Mouse (Mus musculus) hindbrain, embryonic 16.5 days (tissue): ENCODE measurements around the gene Ccdc162. TPM values are rescaled to one million over a fixed set of nuclear protein-coding genes. Genes with fewer than 3 reads are reported as not detected.
"Not testable (repeated sequence)": the region's sequence is repeated elsewhere in the genome, so short reads cannot be mapped to it uniquely, and the experiment has no call there.

Source experiments
- ATAC-seq: fragments of 200-750 bp; cut with Nextera tagmentation; 2 replicates; pipeline ENCODE4 v1.8.0; 2017; ENCODE audit warnings: moderate TSS enrichment, moderate library complexity
- H3K27ac ChIP-seq: fragments of 300-500 bp; sonication (generic); 2 replicates; pipeline ENCODE4 v1.5.1; 2014; ENCODE audit warnings: low read depth, mild to moderate bottlenecking, control low read depth, low read length, moderate library complexity
- H3K27me3 ChIP-seq: fragments of 300-500 bp; sonication (generic); replicated peaks from 2 replicates; pipeline ENCODE4 v1.6.1; 2014; ENCODE audit warnings: low read length; ENCODE audit not compliant: control insufficient read depth, insufficient read depth
- H3K36me3 ChIP-seq: fragments of 300-500 bp; sonication (generic); 2 replicates; pipeline ENCODE4 v1.6.1; 2014; ENCODE audit warnings: mild to moderate bottlenecking, low read length, moderate library complexity, mixed read lengths; ENCODE audit not compliant: control insufficient read depth, insufficient read depth
- H3K4me1 ChIP-seq: fragments of 300-500 bp; sonication (generic); 2 replicates; pipeline ENCODE4 v1.6.1; 2014; ENCODE audit warnings: low read depth, low read length; ENCODE audit not compliant: control insufficient read depth, insufficient read depth
- H3K4me2 ChIP-seq: fragments of 300-500 bp; sonication (generic); 2 replicates; pipeline ENCODE4 v1.6.1; 2014; ENCODE audit warnings: mild to moderate bottlenecking, low read length, control low read depth, moderate library complexity
- H3K4me3 ChIP-seq: fragments of 300-500 bp; sonication (generic); 2 replicates; pipeline ENCODE4 v1.5.1; 2014; ENCODE audit warnings: mild to moderate bottlenecking, low read length, control low read depth, moderate library complexity
- H3K9ac ChIP-seq: fragments of 300-500 bp; sonication (generic); 2 replicates; pipeline ENCODE4 v1.6.1; 2014; ENCODE audit warnings: low read depth, mild to moderate bottlenecking, control low read depth, low read length, moderate library complexity
- H3K9me3 ChIP-seq: fragments of 300-500 bp; sonication (generic); 2 replicates; pipeline ENCODE4 v1.6.1; 2014; ENCODE audit warnings: mild to moderate bottlenecking, low read length, moderate library complexity; ENCODE audit not compliant: control insufficient read depth
- WGBS: fragments of 180-500 bp; shearing (Covaris S2); extraction: QIAGEN DNeasy Blood & Tissue Kit; methylation state at CpG from one replicate; pipeline ENCODE4 v1.1.7; 2014; 5-methylcytosine and 5-hydroxymethylcytosine counted together
- polyA plus RNA-seq: library from polyadenylated mRNA; unstranded; fragments of >200 nt; fragmentation: Nextera tagmentation; extraction: Ambion mirVana; gene quantifications from 2 replicates; pipeline ENCODE4 v1.2.1, GENCODE M21; 2015

Ccdc162 gene
- polyA plus RNA-seq, 1 experiment from 2014 or later = 1.4 TPM

- H3K36me3 ChIP-seq, H3K27me3 ChIP-seq, H3K4me2 ChIP-seq, H3K4me3 ChIP-seq, H3K9ac ChIP-seq, H3K27ac ChIP-seq, ATAC-seq, H3K9me3 ChIP-seq, H3K4me1 ChIP-seq: not testable (repeated sequence)
- WGBS = 92% methylated on average over 6 of the region's 6 CpGs
These were observed 56.8 kb downstream of the Ccdc162 start for GRCm38 (mm10) chr10:41659671-41660070.

GRCm38 (mm10) chr10:41655684-41656083 lies 60.8 kb downstream of the Ccdc162 start:
- H3K9me3 ChIP-seq, H3K4me1 ChIP-seq, H3K4me3 ChIP-seq, H3K27me3 ChIP-seq, H3K4me2 ChIP-seq, H3K27ac ChIP-seq, H3K36me3 ChIP-seq, H3K9ac ChIP-seq, ATAC-seq: not testable (repeated sequence)

GRCm38 (mm10) chr10:41652988-41653387 lies 63.4 kb downstream of the Ccdc162 start:
- no peaks in the 10 kb centered on the region for H3K4me1 ChIP-seq
- H3K27ac ChIP-seq = no peak overlapping the region
- ATAC-seq = no peak
- H3K27me3 ChIP-seq = no peaks in the 10 kb centered on the region
- H3K9ac ChIP-seq = no peak overlapping the region
- no peaks in the 10 kb centered on the region for H3K9me3 ChIP-seq
- no peaks in the 10 kb centered on the region for H3K36me3 ChIP-seq
- H3K4me2 ChIP-seq = no peak overlapping the region
- no peak overlapping the region for H3K4me3 ChIP-seq
- WGBS = 88% methylated on average over 7 of the region's 7 CpGs

- H3K9me3 ChIP-seq = no peaks in the 10 kb centered on the region
- H3K4me2 ChIP-seq = no peak overlapping the region
- H3K4me1 ChIP-seq = no peaks in the 10 kb centered on the region
- no peak overlapping the region for H3K9ac ChIP-seq
- 47% methylated on average over 6 of the region's 6 CpGs for WGBS
- H3K27ac ChIP-seq = no peak overlapping the region
- H3K4me3 ChIP-seq = no peak overlapping the region
- H3K27me3 ChIP-seq = no peaks in the 10 kb centered on the region
- H3K36me3 ChIP-seq = no peaks in the 10 kb centered on the region
- peak; percentile 76 for ATAC-seq
These were observed 64.2 kb downstream of the Ccdc162 start for GRCm38 (mm10) chr10:41652094-41652775.

GRCm38 (mm10) chr10:41651532-41651931 lies 64.9 kb downstream of the Ccdc162 start:
- Histone ChIP-seq H3K27me3 (no peaks in the 10 kb centered on the region), H3K9ac (no peak overlapping the region), H3K4me3 (no peak overlapping the region), H3K4me1 (no peaks in the 10 kb centered on the region), H3K27ac (no peak overlapping the region), H3K4me2 (no peak overlapping the region), H3K9me3 (no peaks in the 10 kb centered on the region), H3K36me3 (no peaks in the 10 kb centered on the region)
- WGBS = 78% methylated on average over 3 of the region's 3 CpGs
- 0 out of 2 replicates have a peak, but pooled peaks have one; percentile 9 for ATAC-seq

- no peak overlapping the region for H3K4me2 ChIP-seq
- no peaks in the 10 kb centered on the region for H3K9me3 ChIP-seq
- no peak for ATAC-seq
- no peak overlapping the region for H3K27ac ChIP-seq
- H3K27me3 ChIP-seq = no peaks in the 10 kb centered on the region
- no peak overlapping the region for H3K9ac ChIP-seq
- H3K36me3 ChIP-seq = no peaks in the 10 kb centered on the region
- no peak overlapping the region for H3K4me3 ChIP-seq
- H3K4me1 ChIP-seq = no peaks in the 10 kb centered on the region
- 87% methylated on average over 3 of the region's 5 CpGs for WGBS
These were observed 67.2 kb downstream of the Ccdc162 start for GRCm38 (mm10) chr10:41649186-41649585.

GRCm38 (mm10) chr10:41638776-41639175 lies 77.7 kb downstream of the Ccdc162 start:
- no peaks in the 10 kb centered on the region for H3K27me3 ChIP-seq
- no peaks in the 10 kb centered on the region for H3K36me3 ChIP-seq
- H3K4me2 ChIP-seq = no peak overlapping the region
- 70% methylated on average over 3 of the region's 3 CpGs for WGBS
- H3K9ac ChIP-seq = no peak overlapping the region
- no peaks in the 10 kb centered on the region for H3K4me1 ChIP-seq
- no peaks in the 10 kb centered on the region for H3K9me3 ChIP-seq
- H3K4me3 ChIP-seq = no peak overlapping the region
- H3K27ac ChIP-seq = no peak overlapping the region
- ATAC-seq = no peak

- H3K36me3 ChIP-seq = no peaks in the 10 kb centered on the region
- H3K9me3 ChIP-seq = no peaks in the 10 kb centered on the region
- no peak overlapping the region for H3K9ac ChIP-seq
- H3K4me3 ChIP-seq = no peak overlapping the region
- no peaks in the 10 kb centered on the region for H3K27me3 ChIP-seq
- no peak for ATAC-seq
- H3K4me1 ChIP-seq = no peaks in the 10 kb centered on the region
- no peak overlapping the region for H3K4me2 ChIP-seq
- H3K27ac ChIP-seq = no peak overlapping the region
- WGBS = 85% methylated on average over 9 of the region's 9 CpGs
These were observed 81.0 kb downstream of the Ccdc162 start for GRCm38 (mm10) chr10:41635276-41636033.

- Histone ChIP-seq H3K4me3 (no peak overlapping the region), H3K27ac (no peak overlapping the region), H3K4me2 (no peak overlapping the region), H3K9me3 (no peaks in the 10 kb centered on the region), H3K36me3 (no peaks in the 10 kb centered on the region), H3K4me1 (no peaks in the 10 kb centered on the region), H3K9ac (no peak overlapping the region), H3K27me3 (no peaks in the 10 kb centered on the region)
- WGBS = 95% methylated on average over 11 of the region's 11 CpGs
- ATAC-seq = no peak
These were observed 82.6 kb downstream of the Ccdc162 start for GRCm38 (mm10) chr10:41633801-41634200.
